Mouse (Mus musculus) right cerebral cortex, postnatal 10 days (tissue): ENCODE measurements around the gene Plxna3.

Source experiments
- DNase-seq, 2 experiments: peaks; one replicate each; pipeline ENCODE4 v3.0.0; 2021; ENCODE audit warnings: low spot score in 2 of 2

Plxna3 gene

GRCm38 (mm10) chrX:74367512-74367911, 38.6 kb downstream of the Plxna3 start:
- no peak for DNase-seq

DNA sequence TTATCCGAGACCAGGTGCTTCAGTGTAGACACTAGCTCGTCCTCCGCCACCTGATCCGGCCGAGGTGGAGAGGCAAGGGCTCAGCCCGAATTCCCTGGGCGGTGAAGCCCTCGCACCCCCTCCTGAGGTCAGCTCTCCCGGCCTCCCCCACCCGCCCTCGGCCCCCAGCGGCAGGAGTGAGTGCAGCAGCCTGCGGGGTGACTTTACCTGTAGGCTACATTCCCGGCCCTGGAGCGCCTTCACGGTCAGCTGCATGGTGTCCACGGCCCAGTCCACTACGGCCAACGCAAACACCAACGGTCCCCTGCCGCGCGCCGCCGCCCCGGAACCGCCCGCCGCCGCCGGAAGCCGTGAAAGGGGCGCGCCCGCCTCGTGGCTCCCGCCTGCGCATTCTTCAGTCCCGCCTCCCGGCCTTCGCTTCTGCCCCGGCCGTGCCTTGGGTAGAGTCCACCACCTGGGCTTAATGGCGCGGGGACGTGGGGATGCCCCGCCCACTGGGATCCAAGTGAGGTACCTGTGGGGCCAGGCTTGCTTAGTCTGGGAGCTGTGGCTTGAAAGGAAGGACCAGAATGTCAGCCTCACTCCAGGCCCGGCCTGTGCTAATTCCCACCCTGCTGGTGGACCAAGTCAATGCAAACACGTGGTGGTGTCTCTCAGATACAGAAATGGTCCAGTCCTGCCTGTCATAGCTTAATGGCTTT, 39.5 kb downstream of the Plxna3 start:
- DNase-seq = peak; percentile 70 to 77

DNA sequence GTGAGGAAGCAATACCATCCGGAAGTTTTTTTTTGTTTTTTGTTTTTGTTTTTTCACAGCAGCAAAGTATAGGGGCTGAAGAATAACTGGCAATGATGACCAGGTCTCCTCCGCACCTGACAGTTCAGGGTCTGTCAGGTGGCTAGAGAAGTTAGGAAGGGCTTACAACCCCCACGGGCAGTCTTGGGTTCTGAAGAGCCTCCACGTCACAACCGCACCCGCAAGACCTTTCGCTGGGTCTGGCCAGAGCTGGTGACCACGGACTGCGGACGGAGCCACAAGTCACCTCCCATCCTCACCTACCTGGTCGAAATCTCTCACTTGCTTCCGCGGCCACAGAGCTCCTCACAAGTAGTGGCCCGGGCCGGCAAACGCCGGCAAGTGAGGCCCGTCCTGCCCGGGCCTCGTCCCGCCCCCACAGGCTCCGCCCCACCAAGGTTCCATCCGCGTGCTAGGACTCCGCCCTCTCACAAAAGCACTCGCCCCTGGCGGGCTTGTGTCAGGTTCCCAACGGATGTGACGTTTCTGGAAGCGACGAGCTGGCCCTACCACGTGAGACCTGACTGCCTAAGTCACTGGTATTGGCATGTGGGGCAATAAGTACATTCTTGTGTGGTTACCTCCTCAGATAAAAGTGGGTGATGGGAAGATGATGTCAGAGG, 44.2 kb downstream of the Plxna3 start, which contains the start of the genes Ubl4a and Slc10a3:
TSS of gene Ubl4a (minus strand) at position 331 of the 662 bp plus-strand sequence.
TSS of gene Slc10a3 (minus strand) at position 462 of the 662 bp plus-strand sequence.
- peak; percentile 90 to 91 for DNase-seq

DNA sequence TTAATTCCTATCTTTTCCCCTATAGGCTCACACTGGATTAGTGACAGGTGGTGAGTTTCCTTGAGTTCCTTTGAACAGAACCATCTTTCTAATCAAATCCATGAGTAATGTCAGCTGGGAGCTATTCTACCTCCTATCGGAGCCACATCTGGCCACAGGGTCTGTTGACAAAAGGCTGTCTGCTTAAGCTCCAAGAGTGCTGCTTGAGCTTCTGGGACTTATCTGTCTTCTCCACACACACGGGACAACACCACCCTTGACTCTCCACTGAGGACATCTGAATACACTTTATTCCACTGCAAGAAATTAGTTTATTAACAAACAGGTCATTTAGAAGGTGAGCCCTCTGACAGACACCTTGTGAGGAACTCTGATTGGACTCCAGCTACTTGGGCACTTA, 55.6 kb downstream of the Plxna3 start:
- no peak for DNase-seq

GRCm38 (mm10) chrX:74388153-74388552, 59.3 kb downstream of the Plxna3 start:
- DNase-seq = no peak

- DNase-seq = peak; percentile 86 to 91
These were observed 63.9 kb downstream of the Plxna3 start, which contains the start of the genes Fam3a and Ikbkg for GRCm38 (mm10) chrX:74392535-74393443. Fam3a (minus strand) TSS chrX:74393272. Ikbkg (plus strand) TSS chrX:74393290.
